In the genomic region with DNA sequence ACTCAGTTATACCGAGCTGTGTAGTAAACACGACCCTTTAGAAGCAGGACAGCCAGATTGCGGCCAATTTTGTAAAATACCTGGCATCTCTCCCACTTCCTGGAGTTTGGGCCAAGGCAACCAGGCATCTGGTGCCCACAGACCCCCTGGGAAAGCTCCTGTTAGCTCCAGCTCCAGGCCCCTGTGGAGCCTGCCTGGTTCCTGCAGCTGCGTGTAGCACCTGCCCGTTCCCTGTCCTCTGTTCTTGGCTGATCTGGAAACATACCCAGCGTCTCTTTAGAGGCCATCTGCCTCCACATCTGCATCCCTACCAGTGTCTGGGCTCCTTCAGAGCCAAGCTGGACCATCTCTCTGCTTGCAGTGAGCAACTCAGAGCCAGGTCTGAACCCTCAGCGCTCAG, we compare ENCODE assay signal across 28 mouse cellular contexts. TPM values are rescaled to one million over a fixed set of nuclear protein-coding genes. Genes with fewer than 3 reads are reported as not detected.
DNase-seq lines count a peak whose midpoint lies in the region; TF ChIP-seq lines count a peak whose summit lies in the region.
"Had no signal": no experiment of that assay in that cellular context is flagged by ENCODE, and none has a peak within 500 bp of the region (broad histone marks: within the 10 kb centered on the region; RNA-seq: fewer than 3 reads in every experiment).

No protein-coding gene starts in this region.

- no peak for TF ChIP-seq EP300 in heart, adult 2 months (IDR thresholded peaks at IDR 0.05; ENCODE audit: insufficient read depth, low read depth, low read length)

- H3K27me3 ChIP-seq in heart, adult 2 months (ENCODE audit: control insufficient read depth, insufficient read depth, low read length) = no peaks in the 10 kb centered on the region

- TF ChIP-seq POLR2A in heart, adult 2 months (IDR thresholded peaks at IDR 0.05; ENCODE audit: insufficient read depth, low read depth, low read length) = no peak

- no peaks in the 10 kb centered on the region for H3K36me3 ChIP-seq in heart, adult 2 months (ENCODE audit: control insufficient read depth, insufficient read depth, low read length)
- H3K36me3 ChIP-seq: embryonic facial prominence, embryonic 12.5 days; heart, embryonic 12.5 days; limb, embryonic 15.5 days; midbrain, embryonic 13.5 days had no signal

- no peak for TF ChIP-seq CTCF in heart, adult 2 months (IDR thresholded peaks at IDR 0.05)

- peak overlapping the region; percentile 96 for H3K27ac ChIP-seq in heart, adult 2 months
- H3K27ac ChIP-seq: embryonic facial prominence, embryonic 12.5 days; limb, embryonic 15.5 days; liver, embryonic 14.5 days; midbrain, embryonic 13.5 days had no signal

- 40% methylated on average over 7 of the region's 7 CpGs for WGBS in heart, adult 2 months

- H3K79me2 ChIP-seq in heart, adult 2 months (replicated peaks; ENCODE audit: control insufficient read depth, insufficient read depth, low read length) = no peaks in the 10 kb centered on the region

- intact Hi-C loops in heart, adult 2 months (cut with DNase I) = no loop called here

- peaks cover 24% of the 10 kb centered on the region for H3K4me1 ChIP-seq in heart, adult 2 months (ENCODE audit: control insufficient read depth, insufficient read depth, low read length)
- H3K4me1 ChIP-seq: embryonic facial prominence, embryonic 12.5 days had no signal

- peak; percentile 16 for DNase-seq in adrenal gland, postnatal 14 days
- DNase-seq in adrenal gland, adult 18-20 months (ENCODE audit: low spot score in 2 of 2) = no peak
- peak in 1 of 2 experiments; percentile 38 for DNase-seq in heart, adult 2 months
- DNase-seq in heart, postnatal 4 days = no peak
- DNase-seq in right cerebral cortex, postnatal 10 days (ENCODE audit: low spot score in 2 of 2) = peak; percentile 50 to 56
- no peak for DNase-seq in right cerebral cortex, postnatal 25 days
- no peak for DNase-seq in embryo, embryonic 9.5 days (ENCODE audit: extremely low spot score)
- DNase-seq: adrenal gland, postnatal 36 days; cerebellum, adult 2 months; gastrocnemius, postnatal 14 days; heart, postnatal 10 days; lung, embryonic 14.5 days; thymus, postnatal 36 days had no signal

- peak overlapping the region; percentile 64 for H3K9ac ChIP-seq in heart, adult 2 months (ENCODE audit: low read depth, low read length)
- H3K9ac ChIP-seq: embryonic facial prominence, embryonic 12.5 days; heart, embryonic 12.5 days; limb, embryonic 15.5 days; liver, embryonic 14.5 days; lung, embryonic 14.5 days; midbrain, embryonic 13.5 days had no signal

- peak overlapping the region; percentile 44 for H3K4me3 ChIP-seq in heart, adult 2 months
- H3K4me3 ChIP-seq: embryonic facial prominence, embryonic 12.5 days; heart, embryonic 12.5 days; limb, embryonic 15.5 days; midbrain, embryonic 13.5 days had no signal

RNA-seq across cellular contexts. Expression of gene Tmem255b, which starts 4.6 kb away (rescaled TPM):
- 3.1 and 3.6 TPM in 2 replicates for total RNA-seq in adrenal gland, postnatal 14 days (2021)
- 1 to 10 TPM; 1.3 to 1.7 TPM for total RNA-seq in adrenal gland, adult 18-20 months (2021)
- total RNA-seq in heart, adult 2 months (2021) = 1 to 10 TPM; 4.8 to 8.0 TPM
- 10.2 and 17.0 TPM in 2 replicates for polyA plus RNA-seq in heart, adult 2 months (2012; rRNA removed)
- 1 to 10 TPM; 9.2 to 9.3 TPM for total RNA-seq in heart, postnatal 4 days (2021)
- total RNA-seq: megakaryocyte, adult 5-6 weeks had no signal
- polyA plus RNA-seq: forebrain, embryonic 14.5 days; midbrain, embryonic 13.5 days had no signal

RNA-seq across cellular contexts. Expression of gene Grk1, which starts 25.5 kb away (rescaled TPM):
- total RNA-seq in adrenal gland, postnatal 14 days (2021) = 0.08 TPM in 1 of 2 replicates, not detected in the other
- not detected for total RNA-seq in adrenal gland, adult 18-20 months (2021)
- under 1 TPM; 0.05 TPM for total RNA-seq in heart, adult 2 months (2021)
- polyA plus RNA-seq in heart, adult 2 months (2012; rRNA removed) = not detected in 2 replicates
- total RNA-seq in heart, postnatal 4 days (2021) = under 1 TPM; 0.05 to 0.12 TPM
- total RNA-seq: adrenal gland, postnatal 36 days; layer of hippocampus, adult 8-10 months; left cerebral cortex, adult 18-20 months; left cerebral cortex, postnatal 36 days had no signal
- polyA plus RNA-seq: embryonic facial prominence, embryonic 12.5 days; heart, embryonic 12.5 days; intestine, postnatal 0 days; kidney, embryonic 14.5 days; limb, embryonic 15.5 days; lung, embryonic 14.5 days; neural tube, embryonic 11.5 days; stomach, embryonic 14.5 days had no signal

RNA-seq across cellular contexts. Expression of gene Atp4b, which starts 33.8 kb away (rescaled TPM):
- not detected in 2 replicates for total RNA-seq in adrenal gland, postnatal 14 days (2021)
- 1 to 10 TPM in 1 of 2 experiments, under 1 TPM in 1; 0.60 to 5.0 TPM for total RNA-seq in adrenal gland, adult 18-20 months (2021)
- not detected for total RNA-seq in heart, adult 2 months (2021)
- polyA plus RNA-seq in heart, adult 2 months (2012; rRNA removed) = 0.23 and 0.33 TPM in 2 replicates
- total RNA-seq in heart, postnatal 4 days (2021) = not detected
- total RNA-seq: gastrocnemius, postnatal 14 days; heart, postnatal 10 days; layer of hippocampus, adult 8-10 months; left cerebral cortex, adult 18-20 months; left cerebral cortex, postnatal 36 days; megakaryocyte, adult 5-6 weeks had no signal
- polyA plus RNA-seq: cerebellum, adult 2 months; cortical plate, adult 2 months; embryonic facial prominence, embryonic 12.5 days; forebrain, embryonic 14.5 days; heart, embryonic 12.5 days; intestine, postnatal 0 days; kidney, embryonic 14.5 days; limb, embryonic 15.5 days; liver, embryonic 14.5 days; lung, embryonic 14.5 days; midbrain, embryonic 13.5 days; neural tube, embryonic 11.5 days had no signal

Comparison
In these comparisons a context has a peak if more than half of its experiments do, and no peak if none do; other contexts are left out.
1. DNase-seq: peak in adrenal gland, postnatal 14 days (single experiment) and right cerebral cortex, postnatal 10 days (2 of 2); none in adrenal gland, adult 18-20 months (0 of 2), heart, postnatal 4 days (single experiment), right cerebral cortex, postnatal 25 days (single experiment) and embryo, embryonic 9.5 days (single experiment).